Mouse (Mus musculus): Measurements from ENCODE around the gene Gm13691.
"Not testable (repeated sequence)": the region's sequence is repeated elsewhere in the genome, so short reads cannot be mapped to it uniquely, and the experiment has no call there.

The Gm13691 gene

DNA sequence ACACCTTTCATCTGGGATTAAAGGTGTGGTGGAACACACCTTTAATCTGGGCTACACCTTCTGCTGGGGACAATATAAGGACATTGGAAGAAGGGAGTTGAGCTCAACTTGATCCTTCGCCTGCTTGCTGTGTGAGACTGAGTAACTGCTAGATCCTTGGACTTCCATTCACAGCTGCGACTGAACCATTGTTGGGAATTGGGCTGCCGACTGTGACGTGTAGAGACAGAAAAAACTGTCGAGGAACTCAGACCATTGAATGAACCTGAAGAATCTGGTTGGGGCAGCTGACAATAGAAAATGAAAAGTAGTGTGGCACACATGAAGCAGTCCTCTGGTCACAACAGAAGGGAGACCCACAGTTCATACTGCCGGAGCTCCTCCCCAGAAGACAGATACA lies at the start of gene Gm13691:
Gene Gm13691, plus strand, starts transcription at position 301 of the 400 bp plus-strand sequence.
- DNase-seq (ENCODE audit: low spot score): not testable (repeated sequence)

DNA sequence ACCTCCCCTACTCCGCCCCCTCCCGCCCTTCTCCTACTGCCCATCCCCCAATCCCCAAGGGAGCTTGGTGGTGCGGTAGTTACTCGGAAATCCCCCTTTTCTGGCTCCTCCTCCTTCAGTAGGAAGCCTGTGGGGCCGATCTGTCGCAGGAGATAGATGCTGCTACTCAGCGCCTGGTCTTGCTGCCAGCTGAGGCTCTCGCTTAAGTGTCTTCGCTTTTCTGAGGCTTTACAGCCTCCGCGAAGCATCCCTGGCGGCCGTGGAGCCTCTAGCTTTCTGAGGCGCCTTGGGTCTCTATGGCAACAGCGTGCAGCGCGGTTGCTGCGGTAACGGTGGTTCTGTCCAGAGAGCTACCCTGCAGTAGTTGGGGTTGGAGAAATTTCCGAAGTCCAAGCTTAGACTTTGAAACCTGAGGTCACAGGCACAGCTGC lies 49.4 kb upstream of the Gm13691 start, which contains the start of gene Zswim2:
Gene Zswim2, minus strand, starts transcription at position 298 of the 431 bp plus-strand sequence.
- DNase-seq (ENCODE audit: low spot score): peak; percentile 91

DNA sequence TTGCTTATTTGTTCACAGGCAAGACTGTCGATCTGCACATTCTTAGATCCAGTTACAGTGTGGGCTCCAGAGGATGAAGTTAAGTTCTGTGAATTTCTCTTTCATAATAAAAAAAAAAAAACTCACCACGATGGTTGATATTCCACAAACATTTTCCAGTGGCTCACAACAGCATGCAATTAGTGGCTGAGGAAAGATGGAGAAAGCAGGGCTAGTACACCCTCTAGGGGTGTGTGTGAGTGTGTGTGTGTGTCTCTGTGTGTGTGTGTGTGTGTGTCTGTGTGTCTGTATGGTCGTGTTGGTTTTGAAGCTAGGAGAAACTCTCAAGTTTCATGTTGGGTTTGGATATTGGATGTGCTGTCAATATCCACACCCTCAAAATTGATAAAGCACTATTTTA lies 49.0 kb upstream of the Gm13691 start:
- DNase-seq (ENCODE audit: low spot score): no peak

DNA sequence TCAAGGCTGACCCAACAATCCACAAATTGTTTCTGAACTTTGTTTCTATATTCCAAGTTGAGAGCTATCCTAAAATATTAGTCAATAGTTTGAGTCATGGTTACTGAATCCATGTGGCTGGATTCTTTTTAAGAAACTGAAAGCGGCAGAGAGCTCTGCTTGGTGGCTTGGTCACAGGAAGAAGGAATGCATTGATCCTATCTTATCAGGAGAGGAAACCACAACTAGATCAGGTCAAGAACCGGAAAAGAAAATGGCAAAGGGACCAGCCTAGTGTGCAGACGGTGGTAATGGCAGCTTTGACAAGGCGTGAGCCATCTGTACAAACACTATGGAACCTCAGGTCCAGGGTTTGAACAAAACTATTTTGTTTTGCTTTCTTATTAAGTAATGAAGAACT lies 48.6 kb upstream of the Gm13691 start:
- DNase-seq (ENCODE audit: low spot score): no peak

DNA sequence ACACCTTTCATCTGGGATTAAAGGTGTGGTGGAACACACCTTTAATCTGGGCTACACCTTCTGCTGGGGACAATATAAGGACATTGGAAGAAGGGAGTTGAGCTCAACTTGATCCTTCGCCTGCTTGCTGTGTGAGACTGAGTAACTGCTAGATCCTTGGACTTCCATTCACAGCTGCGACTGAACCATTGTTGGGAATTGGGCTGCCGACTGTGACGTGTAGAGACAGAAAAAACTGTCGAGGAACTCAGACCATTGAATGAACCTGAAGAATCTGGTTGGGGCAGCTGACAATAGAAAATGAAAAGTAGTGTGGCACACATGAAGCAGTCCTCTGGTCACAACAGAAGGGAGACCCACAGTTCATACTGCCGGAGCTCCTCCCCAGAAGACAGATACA lies 35.0 kb upstream of the Gm13691 start, which contains the start of gene Gm13698:
Gene Gm13698, plus strand, starts transcription at position 301 of the 400 bp plus-strand sequence.
- not testable (repeated sequence) for DNase-seq (ENCODE audit: low spot score)

DNA sequence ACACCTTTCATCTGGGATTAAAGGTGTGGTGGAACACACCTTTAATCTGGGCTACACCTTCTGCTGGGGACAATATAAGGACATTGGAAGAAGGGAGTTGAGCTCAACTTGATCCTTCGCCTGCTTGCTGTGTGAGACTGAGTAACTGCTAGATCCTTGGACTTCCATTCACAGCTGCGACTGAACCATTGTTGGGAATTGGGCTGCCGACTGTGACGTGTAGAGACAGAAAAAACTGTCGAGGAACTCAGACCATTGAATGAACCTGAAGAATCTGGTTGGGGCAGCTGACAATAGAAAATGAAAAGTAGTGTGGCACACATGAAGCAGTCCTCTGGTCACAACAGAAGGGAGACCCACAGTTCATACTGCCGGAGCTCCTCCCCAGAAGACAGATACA lies 29.1 kb upstream of the Gm13691 start, which contains the start of gene Gm13693:
Gene Gm13693, plus strand, starts transcription at position 301 of the 400 bp plus-strand sequence.
- DNase-seq (ENCODE audit: low spot score): not testable (repeated sequence)

DNA sequence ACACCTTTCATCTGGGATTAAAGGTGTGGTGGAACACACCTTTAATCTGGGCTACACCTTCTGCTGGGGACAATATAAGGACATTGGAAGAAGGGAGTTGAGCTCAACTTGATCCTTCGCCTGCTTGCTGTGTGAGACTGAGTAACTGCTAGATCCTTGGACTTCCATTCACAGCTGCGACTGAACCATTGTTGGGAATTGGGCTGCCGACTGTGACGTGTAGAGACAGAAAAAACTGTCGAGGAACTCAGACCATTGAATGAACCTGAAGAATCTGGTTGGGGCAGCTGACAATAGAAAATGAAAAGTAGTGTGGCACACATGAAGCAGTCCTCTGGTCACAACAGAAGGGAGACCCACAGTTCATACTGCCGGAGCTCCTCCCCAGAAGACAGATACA lies 23.3 kb upstream of the Gm13691 start, which contains the start of gene Gm13695:
Gene Gm13695, plus strand, starts transcription at position 301 of the 400 bp plus-strand sequence.
- DNase-seq (ENCODE audit: low spot score): not testable (repeated sequence)

DNA sequence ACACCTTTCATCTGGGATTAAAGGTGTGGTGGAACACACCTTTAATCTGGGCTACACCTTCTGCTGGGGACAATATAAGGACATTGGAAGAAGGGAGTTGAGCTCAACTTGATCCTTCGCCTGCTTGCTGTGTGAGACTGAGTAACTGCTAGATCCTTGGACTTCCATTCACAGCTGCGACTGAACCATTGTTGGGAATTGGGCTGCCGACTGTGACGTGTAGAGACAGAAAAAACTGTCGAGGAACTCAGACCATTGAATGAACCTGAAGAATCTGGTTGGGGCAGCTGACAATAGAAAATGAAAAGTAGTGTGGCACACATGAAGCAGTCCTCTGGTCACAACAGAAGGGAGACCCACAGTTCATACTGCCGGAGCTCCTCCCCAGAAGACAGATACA lies 17.5 kb upstream of the Gm13691 start, which contains the start of gene Gm13696:
Gene Gm13696, plus strand, starts transcription at position 301 of the 400 bp plus-strand sequence.
- DNase-seq (ENCODE audit: low spot score): not testable (repeated sequence)

DNA sequence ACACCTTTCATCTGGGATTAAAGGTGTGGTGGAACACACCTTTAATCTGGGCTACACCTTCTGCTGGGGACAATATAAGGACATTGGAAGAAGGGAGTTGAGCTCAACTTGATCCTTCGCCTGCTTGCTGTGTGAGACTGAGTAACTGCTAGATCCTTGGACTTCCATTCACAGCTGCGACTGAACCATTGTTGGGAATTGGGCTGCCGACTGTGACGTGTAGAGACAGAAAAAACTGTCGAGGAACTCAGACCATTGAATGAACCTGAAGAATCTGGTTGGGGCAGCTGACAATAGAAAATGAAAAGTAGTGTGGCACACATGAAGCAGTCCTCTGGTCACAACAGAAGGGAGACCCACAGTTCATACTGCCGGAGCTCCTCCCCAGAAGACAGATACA lies 11.7 kb upstream of the Gm13691 start, which contains the start of gene Gm13694:
Gene Gm13694, plus strand, starts transcription at position 301 of the 400 bp plus-strand sequence.
- not testable (repeated sequence) for DNase-seq (ENCODE audit: low spot score)

DNA sequence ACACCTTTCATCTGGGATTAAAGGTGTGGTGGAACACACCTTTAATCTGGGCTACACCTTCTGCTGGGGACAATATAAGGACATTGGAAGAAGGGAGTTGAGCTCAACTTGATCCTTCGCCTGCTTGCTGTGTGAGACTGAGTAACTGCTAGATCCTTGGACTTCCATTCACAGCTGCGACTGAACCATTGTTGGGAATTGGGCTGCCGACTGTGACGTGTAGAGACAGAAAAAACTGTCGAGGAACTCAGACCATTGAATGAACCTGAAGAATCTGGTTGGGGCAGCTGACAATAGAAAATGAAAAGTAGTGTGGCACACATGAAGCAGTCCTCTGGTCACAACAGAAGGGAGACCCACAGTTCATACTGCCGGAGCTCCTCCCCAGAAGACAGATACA lies 5.9 kb upstream of the Gm13691 start, which contains the start of gene Gm13697:
Gene Gm13697, plus strand, starts transcription at position 301 of the 400 bp plus-strand sequence.
- DNase-seq (ENCODE audit: low spot score): not testable (repeated sequence)

DNA sequence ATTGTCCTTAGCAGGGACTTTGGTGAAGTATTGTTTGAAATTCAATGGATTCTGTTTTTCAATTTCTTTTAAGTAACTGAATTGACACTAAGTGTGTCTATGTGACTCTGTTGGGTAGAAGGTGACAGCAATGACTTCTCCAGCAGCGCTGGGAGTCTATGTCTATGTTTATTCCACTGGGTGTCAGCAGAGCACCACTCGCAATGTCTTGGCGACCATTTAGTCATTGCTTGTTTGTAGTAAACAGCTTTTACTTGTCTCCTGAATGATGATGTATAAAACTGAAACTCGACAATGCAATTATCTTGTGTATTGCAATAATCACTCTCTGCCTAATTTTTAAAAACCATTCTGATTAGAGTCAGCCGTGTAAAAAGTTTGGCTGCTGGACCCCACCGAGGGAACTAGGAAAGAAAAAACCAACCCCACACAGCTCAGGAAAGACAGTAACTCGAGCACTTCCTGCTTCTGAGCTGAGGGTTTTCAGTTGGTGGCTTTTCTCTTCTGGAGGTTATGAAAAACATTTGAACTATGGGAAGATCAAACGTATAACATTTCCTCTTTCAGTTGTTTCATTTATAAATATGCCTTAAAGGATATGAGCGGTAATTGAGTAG lies 3.4 kb downstream of the Gm13691 start:
- not testable (repeated sequence) for DNase-seq (ENCODE audit: low spot score)

DNA sequence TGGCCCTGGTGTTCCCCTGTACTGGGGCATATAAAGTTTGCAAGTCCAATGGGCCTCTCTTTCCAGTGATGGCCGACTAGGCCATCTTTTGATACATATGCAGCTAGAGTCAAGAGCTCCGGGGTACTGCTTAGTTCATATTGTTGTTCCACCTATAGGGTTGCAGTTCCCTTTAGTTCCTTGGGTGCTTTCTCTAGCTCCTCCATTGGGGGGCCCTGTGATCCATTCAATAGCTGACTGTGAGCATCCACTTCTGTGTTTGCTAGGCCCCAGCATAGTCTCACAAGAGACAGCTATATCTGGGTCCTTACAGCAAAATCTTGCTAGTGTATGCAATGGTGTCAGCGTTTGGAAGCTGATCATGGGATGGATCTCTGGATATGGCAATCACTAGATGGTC lies 4.2 kb downstream of the Gm13691 start:
- not testable (repeated sequence) for DNase-seq (ENCODE audit: low spot score)

DNA sequence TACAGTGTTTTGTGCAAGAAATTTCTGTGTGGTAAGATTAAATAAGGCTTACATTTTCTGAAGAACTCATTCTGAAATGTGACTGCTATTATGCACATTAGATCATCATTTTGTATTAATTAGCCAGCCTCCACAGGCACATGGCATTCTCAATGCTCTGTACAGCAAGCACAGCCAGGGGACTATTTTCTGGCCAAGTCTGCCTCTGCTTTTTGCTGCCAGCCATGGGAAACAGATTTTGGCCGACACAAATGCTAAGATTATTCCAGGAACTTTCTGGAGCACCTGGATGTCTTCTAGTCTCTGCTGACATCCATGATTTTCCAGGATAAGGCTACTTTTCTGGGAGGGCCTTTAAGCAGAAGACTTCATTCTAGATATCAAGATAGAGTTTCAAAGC lies 18.6 kb downstream of the Gm13691 start:
- DNase-seq (ENCODE audit: low spot score): no peak

DNA sequence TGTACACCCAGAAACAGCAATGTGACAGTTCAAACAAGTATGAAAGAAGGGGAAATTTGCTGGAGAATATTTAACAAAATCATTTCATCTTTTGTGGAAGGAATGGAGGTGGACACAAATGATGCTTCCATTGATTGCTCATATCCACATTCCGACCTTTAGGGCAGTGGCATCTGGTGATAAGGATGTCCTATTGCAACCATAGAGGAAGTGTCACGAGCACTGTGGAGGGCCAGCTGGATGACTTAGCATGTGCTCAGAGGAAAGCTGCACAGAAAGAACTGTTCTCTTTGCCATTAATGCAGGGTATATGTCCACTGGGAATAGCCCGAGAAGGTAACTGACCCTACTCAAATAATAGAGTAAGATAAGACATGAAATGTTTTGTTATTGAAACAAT lies 19.5 kb downstream of the Gm13691 start:
- no peak for DNase-seq (ENCODE audit: low spot score)

DNA sequence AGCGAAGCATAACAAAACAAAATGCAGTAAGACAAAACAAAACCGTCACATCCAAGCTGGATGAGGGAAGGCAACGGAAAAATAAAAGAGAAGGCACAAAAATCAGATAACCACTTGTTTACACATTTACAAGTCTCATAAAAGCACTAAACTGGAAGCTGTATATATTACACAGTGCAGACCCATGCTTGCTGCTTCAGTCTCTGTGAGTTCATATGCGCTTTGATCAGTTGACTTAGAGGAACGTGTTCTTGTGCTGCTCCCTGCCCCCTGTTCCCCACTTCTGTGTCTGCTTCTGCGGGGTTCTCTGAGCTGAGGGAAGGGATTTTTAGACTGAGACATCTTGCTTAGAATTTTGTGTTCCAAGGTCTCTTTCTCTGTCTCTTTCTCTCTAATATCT lies 24.2 kb downstream of the Gm13691 start:
- no peak for DNase-seq (ENCODE audit: low spot score)

DNA sequence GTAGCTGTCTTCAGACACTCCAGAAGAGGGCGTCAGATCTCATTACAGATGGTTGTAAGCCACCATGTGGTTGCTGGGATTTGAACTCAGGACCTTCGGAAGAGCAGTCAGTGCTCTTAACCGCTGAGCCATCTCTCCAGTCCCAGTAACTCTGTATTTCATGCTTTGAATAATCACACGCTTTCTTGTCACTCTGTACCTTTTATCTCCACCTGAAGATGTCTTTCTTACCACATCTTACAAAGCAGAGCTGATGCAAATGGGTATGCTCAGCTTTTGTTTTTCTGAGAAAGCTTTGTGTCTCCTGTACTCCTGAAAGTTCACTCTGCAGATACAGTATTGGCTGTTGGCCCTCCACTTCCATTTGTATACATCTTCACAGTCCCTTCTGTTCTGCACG lies 25.9 kb downstream of the Gm13691 start:
- DNase-seq (ENCODE audit: low spot score): not testable (repeated sequence)

DNA sequence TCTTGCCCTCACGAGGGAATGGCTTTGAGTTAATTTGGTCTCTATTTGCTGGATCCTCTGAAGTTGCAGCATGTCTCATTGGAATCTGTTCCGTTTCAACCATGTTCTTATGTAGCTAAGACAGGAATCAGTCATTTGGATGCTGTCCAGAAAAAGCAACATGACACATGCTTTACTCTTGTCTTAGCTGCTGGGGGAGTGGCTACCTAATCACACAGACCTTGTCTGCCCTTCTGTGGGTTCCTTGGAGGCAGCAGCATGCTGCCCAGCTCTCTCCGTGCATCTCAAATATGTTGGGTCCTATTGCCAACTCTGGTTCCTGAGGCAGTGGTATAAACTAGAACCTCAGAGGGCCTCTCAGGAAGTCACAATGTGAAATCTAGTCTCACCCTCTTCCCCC lies 28.0 kb downstream of the Gm13691 start:
- DNase-seq (ENCODE audit: low spot score): no peak

DNA sequence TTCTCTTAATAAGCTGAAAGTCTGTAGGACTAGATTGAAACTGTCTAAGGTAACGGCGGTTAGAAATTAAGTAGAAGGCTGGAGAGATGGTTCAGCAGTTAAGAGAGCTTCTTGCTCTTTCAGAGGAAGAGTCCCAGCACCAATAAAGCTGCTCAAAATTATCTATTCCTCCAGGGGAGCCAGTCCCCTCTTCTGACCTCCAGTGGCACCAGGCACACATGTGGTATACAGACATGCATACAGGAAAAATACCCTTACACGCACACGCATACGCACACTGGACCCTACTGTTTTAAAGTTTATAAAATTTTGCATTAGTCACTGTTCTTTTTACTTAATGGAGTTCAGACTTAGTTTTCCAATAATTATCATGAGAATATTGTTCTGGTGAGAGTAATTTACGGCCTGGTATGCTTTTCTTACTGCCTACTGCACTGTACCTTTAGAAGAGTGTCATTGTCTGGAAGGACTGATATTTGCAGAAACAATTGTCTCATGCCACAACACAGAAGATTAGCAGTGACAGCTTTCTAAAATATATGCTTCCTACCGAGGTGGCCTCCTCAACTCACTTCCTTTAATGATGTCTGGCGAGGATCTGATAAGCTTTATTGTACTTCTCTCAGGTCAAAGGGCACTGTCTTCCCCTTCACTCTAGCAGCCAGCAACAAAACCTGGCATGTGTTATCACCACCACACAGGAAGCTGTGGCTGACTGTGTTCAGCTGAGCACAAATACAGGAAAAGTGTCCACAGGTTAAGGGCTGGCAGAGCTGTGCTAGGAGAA lies 29.4 kb downstream of the Gm13691 start:
- peak; percentile 51 for DNase-seq (ENCODE audit: low spot score)

DNA sequence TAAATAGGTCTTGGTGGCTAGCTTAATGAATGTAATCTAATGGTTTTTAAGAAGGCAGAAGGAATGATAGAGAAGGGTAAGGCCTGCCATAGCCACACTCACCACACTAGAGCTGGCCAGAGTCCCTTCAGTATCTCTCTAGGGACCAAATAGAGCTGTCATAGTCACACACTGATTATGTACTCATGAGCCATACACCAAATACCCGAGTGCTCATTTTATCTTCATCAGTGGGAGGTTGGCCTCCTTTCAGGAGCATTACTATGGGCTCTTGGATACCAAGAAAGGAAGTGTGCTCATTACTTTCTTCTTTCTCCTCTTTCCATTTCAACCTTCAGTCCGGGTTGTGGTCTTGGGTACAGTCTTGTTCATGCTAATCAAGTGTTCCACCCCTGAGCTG lies 31.6 kb downstream of the Gm13691 start:
- no peak for DNase-seq (ENCODE audit: low spot score)

DNA sequence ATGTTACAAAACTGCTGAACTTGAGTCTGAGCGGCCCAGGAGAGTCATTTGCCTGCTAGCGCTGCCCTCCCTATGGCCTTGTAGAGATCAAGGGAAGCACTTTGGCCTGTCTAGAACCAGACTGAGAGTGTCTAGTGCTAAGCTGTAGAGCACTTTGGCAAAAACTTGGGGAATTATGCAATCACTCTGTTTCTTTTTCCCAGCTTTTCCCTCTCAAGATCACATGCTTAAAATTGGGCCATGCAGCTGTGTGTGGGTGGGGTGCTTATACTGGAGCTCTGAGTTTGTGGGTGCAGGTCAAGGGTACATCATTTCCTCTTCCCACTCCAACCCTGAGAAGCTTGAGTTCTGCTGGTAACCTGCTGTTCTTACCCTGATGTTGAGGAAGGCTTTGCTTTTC lies 32.6 kb downstream of the Gm13691 start:
- DNase-seq (ENCODE audit: low spot score): no peak

DNA sequence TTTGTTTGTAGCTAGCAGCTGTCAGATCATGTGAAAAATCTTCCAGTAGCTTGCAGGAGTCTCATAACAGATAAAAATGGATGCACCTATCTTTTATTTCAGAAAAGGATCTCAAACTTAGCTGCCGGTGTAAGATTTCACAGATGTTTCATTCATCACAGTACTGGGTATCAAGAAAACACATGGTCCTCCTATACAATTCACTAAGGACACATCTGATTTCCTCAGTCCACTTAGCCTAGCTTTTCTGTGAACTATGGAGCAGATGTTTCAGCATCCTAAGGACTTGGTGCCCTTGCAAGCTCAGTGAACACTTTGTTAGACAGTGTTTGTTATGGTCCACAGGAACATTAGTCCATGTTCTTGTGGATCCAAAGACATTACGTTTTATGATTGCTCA lies 33.0 kb downstream of the Gm13691 start:
- no peak for DNase-seq (ENCODE audit: low spot score)

DNA sequence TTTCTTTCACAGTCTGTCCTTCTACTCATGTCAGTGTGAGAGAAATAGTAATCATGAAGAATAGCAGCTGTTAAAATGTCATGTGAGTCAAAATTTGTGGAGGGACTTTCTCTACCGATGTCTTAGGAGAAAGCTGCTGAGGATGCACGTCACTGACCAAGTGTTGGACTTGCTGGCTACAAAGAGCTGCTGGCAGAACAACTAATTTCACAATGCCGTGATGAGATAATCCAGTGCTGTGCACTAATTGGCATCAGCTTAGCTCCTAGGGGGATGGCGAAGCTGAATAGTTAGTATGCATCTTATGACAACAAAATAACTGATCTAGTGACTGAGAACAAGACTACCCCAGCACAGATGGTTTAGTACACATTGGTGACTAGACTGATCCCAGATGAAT lies 34.9 kb downstream of the Gm13691 start:
- no peak for DNase-seq (ENCODE audit: low spot score)

DNA sequence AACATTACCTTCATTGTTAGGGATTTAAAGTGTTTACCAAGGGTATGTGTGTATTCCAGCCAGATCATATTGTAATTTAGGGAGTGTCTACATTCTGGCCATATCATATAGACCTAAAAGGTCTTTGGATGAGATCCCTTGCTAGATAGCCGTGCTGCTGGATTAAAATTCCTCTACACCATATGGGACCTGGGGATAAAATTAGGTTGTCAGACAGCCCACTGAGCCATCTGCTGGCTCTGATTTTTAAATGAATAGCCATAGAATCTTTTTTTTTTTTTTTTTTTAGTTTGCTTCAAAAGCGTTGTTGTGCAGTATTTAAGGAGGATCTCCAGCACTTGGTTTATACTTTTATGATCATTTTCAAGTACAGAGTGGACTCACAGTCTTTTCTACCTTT lies 42.2 kb downstream of the Gm13691 start:
- DNase-seq (ENCODE audit: low spot score): no peak
